Mouse (Mus musculus) heart, adult 2 months (tissue): ENCODE measurements around the gene Trappc10. TPM values are rescaled to one million over a fixed set of nuclear protein-coding genes. Genes with fewer than 3 reads are reported as not detected.

Experiments used
- DNase-seq, 2 experiments: peaks; one replicate each; pipeline ENCODE4 v3.0.0; 2021
- H3K27ac ChIP-seq: fragments of 200-600 bp; 2 replicates; pipeline ENCODE4 v1.8.1; 2022
- H3K27me3 ChIP-seq: fragments of 200-500 bp; 2 replicates; pipeline ENCODE4 v1.6.1; 2012; ENCODE audit warnings: mild to moderate bottlenecking, low read length, inconsistent platforms, mixed read lengths; ENCODE audit not compliant: control insufficient read depth, insufficient read depth
- H3K36me3 ChIP-seq: fragments of 200-500 bp; 2 replicates; pipeline ENCODE4 v1.6.1; 2012; ENCODE audit warnings: low read length, inconsistent platforms; ENCODE audit not compliant: control insufficient read depth, insufficient read depth
- H3K4me1 ChIP-seq: fragments of 200-500 bp; 2 replicates; pipeline ENCODE4 v1.6.1; 2011; ENCODE audit warnings: low read length; ENCODE audit not compliant: control insufficient read depth, insufficient read depth
- H3K4me3 ChIP-seq: fragments of 200-600 bp; 2 replicates; pipeline ENCODE4 v1.8.1; 2022
- H3K79me2 ChIP-seq: fragments of 200-500 bp; replicated peaks from 2 replicates; pipeline ENCODE4 v1.6.1; 2012; ENCODE audit warnings: mild to moderate bottlenecking, inconsistent platforms, low read length, moderate library complexity, mixed read lengths; ENCODE audit not compliant: control insufficient read depth, insufficient read depth
- H3K9ac ChIP-seq: fragments of 200-500 bp; 2 replicates; pipeline ENCODE4 v1.6.1; 2012; ENCODE audit warnings: low read depth, mild to moderate bottlenecking, control low read depth, inconsistent platforms, low read length, mixed read lengths
- CTCF ChIP-seq: fragments of 200-600 bp; IDR thresholded peaks from 2 replicates; pipeline ENCODE4 v1.8.1; 2022; ENCODE audit warnings: antibody characterized with exemption, mild to moderate bottlenecking, moderate library complexity
- EP300 ChIP-seq: fragments of 200-500 bp; IDR thresholded peaks from 2 replicates; pipeline ENCODE4 v1.6.1; 2011; ENCODE audit warnings: low read depth, low read length, control low read depth; ENCODE audit not compliant: insufficient read depth
- POLR2A ChIP-seq: fragments of 200-500 bp; IDR thresholded peaks from 2 replicates; pipeline ENCODE4 v1.6.1; 2011; ENCODE audit warnings: mild to moderate bottlenecking, low read depth, low read length, control low read depth; ENCODE audit not compliant: insufficient read depth
- WGBS: fragments of 180-500 bp; shearing (Covaris S2); methylation state at CpG from one replicate; pipeline ENCODE4 v1.1.7; 2018; 5-methylcytosine and 5-hydroxymethylcytosine counted together
- intact Hi-C: fragments of 180-260 bp; cut with DNase I; formaldehyde crosslinking; loops from one replicate; pipeline ENCODE4 v1.15.1; 2025
- polyA plus RNA-seq: library from polyadenylated mRNA; depleted of rRNA; stranded (reverse); fragments of >200 nt; gene quantifications from 2 replicates; pipeline ENCODE4 v1.2.3, GENCODE M21; 2012
- total RNA-seq, 2 experiments: library from RNA; stranded (reverse); gene quantifications; 2 replicates each; pipeline ENCODE4 v1.2.3; 2021

The Trappc10 gene
- total and polyA plus RNA-seq, 3 experiments: 37.4 to 52.9 (median 43.8) TPM

DNA sequence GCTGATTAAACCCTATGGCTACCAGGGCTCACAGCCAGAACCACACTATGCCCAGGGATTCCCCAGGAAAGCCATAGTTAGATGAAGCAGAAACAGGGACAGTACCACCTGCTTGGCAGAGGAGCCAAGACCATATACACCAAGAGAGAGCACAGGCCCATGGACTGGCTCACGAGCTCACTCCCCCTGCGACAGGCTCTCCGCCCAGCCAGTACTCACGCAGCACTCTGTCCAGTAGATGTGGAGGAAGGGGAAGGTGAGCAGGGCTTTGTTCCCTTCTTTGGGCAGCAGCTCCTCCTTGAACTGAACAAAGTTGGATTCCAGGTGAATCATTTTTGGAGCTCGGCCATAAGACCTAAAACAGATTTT, 15.9 kb downstream of the Trappc10 start:
- H3K9ac ChIP-seq: no peak overlapping the region
- H3K4me3 ChIP-seq: no peak overlapping the region
- H3K27me3 ChIP-seq: no peaks in the 10 kb centered on the region
- TF ChIP-seq POLR2A (no peak), CTCF (no peak), EP300 (no peak)
- WGBS: 60% methylated on average over 5 of the region's 5 CpGs
- H3K27ac ChIP-seq: no peak overlapping the region
- DNase-seq: no peak
- H3K36me3 ChIP-seq: peaks cover 6% of the 10 kb centered on the region; the same call in 1 of the 2 replicates
- intact Hi-C loops: no loop called here
- H3K79me2 ChIP-seq: peaks cover 4% of the 10 kb centered on the region; the same call in 1 of the 2 replicates
- peaks cover 15% of the 10 kb centered on the region for H3K4me1 ChIP-seq

DNA sequence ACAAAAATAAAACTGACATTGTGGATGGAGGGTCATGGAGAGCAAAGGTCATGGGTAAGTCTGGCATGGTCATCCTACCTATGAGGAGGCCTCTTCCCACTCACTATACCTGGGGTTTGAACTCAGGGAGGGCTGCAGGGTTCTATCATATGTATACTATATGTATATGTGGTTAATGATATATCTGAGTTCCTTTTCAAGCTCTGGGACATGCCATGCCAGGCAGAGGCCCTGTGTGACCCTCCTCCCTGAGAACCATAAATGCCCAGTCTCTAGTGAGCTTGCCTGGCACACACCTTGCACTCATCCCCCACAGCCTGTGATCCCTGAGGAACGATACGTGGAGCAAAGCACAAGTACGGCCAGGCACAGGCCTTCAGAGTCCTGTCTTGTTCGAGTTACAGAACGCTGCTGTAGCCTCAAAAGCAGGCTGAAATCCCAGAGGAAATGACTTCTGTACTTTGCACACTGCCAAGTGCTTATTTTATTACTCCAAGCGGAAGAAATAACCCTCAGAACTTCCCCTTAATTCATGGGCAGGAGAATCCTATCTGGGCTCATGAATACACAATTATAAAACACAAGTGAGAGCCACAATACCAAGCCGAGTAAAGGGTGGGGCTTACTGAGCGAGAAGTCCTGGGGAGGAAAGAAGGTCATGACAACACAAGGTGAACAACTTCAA, 16.4 kb downstream of the Trappc10 start:
- TF ChIP-seq CTCF (no peak), EP300 (no peak)
- Histone ChIP-seq H3K27ac (no peak overlapping the region; the same call in 1 of the 2 replicates), H3K79me2 (peaks cover 4% of the 10 kb centered on the region; the same call in 1 of the 2 replicates), H3K4me3 (no peak overlapping the region), H3K9ac (0 out of 2 replicates have a peak overlapping the region, but pooled peaks have one; percentile 35), H3K36me3 (peaks cover 6% of the 10 kb centered on the region; the same call in 1 of the 2 replicates), H3K27me3 (no peaks in the 10 kb centered on the region), H3K4me1 (peaks cover 17% of the 10 kb centered on the region)
- DNase-seq: no peak
- intact Hi-C loops: no loop called here
- WGBS: 30% methylated on average over 8 of the region's 8 CpGs

DNA sequence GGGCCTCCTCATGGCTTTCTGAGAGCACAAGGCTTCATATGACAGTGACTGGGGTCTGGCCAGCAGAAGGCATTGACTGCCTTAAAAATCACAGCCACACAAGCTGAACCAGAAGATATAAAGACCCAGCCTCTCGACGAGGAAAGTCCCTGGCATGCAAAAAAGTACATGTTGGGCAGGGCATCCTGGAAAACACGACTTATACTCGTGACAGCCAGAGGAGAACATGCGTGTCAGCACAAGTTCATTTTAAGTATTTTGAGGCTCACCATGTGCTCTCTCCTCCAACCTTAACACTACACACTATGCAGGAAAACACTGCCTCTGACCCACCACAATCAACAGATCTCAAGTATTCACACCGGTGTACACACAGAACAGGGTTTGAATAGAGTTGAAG, 20.3 kb downstream of the Trappc10 start:
- Histone ChIP-seq H3K4me3 (no peak overlapping the region), H3K27me3 (no peaks in the 10 kb centered on the region), H3K9ac (no peak overlapping the region), H3K4me1 (peaks cover 14% of the 10 kb centered on the region), H3K27ac (no peak overlapping the region), H3K79me2 (no peaks in the 10 kb centered on the region), H3K36me3 (peaks cover 6% of the 10 kb centered on the region; the same call in 1 of the 2 replicates)
- intact Hi-C loops: no loop called here
- TF ChIP-seq EP300: no peak
- TF ChIP-seq POLR2A: no peak
- no peak for TF ChIP-seq CTCF
- WGBS: 76% methylated on average over 6 of the region's 6 CpGs
- DNase-seq: no peak

DNA sequence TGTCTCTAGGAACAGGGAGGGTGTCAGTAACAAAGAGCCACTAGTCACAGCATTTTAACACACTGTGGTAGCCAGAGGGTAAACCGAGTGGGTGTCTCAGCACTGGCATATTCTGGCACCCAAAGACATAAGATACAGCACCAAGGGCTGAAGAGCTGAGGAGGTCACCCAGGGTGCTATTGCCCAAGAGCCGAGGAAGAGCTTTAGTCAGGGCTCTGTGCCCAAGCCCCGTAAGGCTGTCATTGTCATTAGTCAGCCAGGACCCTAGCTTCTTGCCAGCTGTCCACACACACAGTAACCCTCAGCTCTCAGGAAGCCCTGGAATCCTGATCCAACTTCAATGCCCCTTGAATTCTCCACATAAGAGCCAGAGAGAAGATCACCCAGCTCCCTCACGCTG, 21.5 kb downstream of the Trappc10 start:
- Histone ChIP-seq H3K27ac (peak overlapping the region; percentile 57), H3K4me1 (peaks cover 8% of the 10 kb centered on the region), H3K9ac (no peak overlapping the region), H3K4me3 (no peak overlapping the region), H3K79me2 (no peaks in the 10 kb centered on the region), H3K36me3 (peaks cover 4% of the 10 kb centered on the region; the same call in 1 of the 2 replicates), H3K27me3 (no peaks in the 10 kb centered on the region)
- peak; percentile 44 to 71 for DNase-seq
- intact Hi-C loops: no loop called here
- 30% methylated on average over 4 of the region's 4 CpGs for WGBS
- TF ChIP-seq EP300 (0 out of 2 replicates have a peak, but pooled peaks have one; percentile 15), POLR2A (no peak)

DNA sequence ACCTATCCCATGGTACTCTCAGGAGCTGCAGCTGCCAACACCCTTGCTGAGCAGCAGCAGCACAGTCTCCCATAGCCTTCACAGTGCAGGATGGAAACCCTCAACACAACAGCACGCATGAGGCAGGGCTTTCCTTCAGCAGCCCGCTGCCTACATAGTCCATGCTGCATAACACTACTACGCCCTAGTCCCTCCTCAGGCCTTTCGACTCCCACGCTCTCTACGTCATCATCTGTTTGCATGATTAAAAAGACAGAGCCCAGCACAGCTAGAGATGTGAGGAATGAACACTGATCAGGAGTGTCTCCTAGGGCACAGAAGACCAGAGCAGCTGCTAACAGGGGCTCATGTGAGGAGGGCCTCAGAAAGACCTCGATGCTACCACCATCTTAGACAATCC, 23.1 kb downstream of the Trappc10 start:
- peaks cover 3% of the 10 kb centered on the region for H3K4me1 ChIP-seq
- TF ChIP-seq CTCF: no peak
- WGBS: 89% methylated on average over 7 of the region's 7 CpGs
- no peaks in the 10 kb centered on the region for H3K27me3 ChIP-seq
- no peaks in the 10 kb centered on the region; the same call in 1 of the 2 replicates for H3K36me3 ChIP-seq
- H3K79me2 ChIP-seq: no peaks in the 10 kb centered on the region
- DNase-seq: no peak
- intact Hi-C loops: no loop called here
- H3K9ac ChIP-seq: no peak overlapping the region
- no peak overlapping the region for H3K4me3 ChIP-seq
- H3K27ac ChIP-seq: no peak overlapping the region

DNA sequence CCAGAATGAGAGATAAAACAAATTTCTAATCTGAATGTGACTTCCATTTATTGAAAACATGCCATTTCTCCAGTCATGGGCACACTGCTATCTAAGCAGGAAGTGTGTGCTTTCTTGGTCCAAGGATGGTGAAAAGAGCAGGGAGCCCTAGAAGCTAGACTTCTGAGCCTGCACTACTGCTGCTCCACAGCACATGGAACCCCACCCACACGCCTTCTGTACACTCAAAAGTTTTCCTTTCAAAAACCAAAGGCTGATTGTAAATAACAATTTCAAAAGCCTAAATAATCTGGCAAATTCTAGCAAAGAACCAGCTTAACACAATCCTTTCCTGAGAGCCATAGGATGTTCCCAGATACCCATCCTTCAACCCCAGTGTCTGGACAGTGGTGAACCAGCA, 24.9 kb downstream of the Trappc10 start:
- intact Hi-C loops: no loop called here
- 88% methylated on average over 1 of the region's 1 CpGs for WGBS
- Histone ChIP-seq H3K36me3 (no peaks in the 10 kb centered on the region; the same call in 1 of the 2 replicates), H3K4me1 (peaks cover 3% of the 10 kb centered on the region), H3K79me2 (no peaks in the 10 kb centered on the region), H3K4me3 (no peak overlapping the region), H3K27ac (no peak overlapping the region), H3K27me3 (no peaks in the 10 kb centered on the region), H3K9ac (no peak overlapping the region)
- TF ChIP-seq CTCF (no peak), POLR2A (no peak), EP300 (no peak)
- no peak for DNase-seq
